Mouse (Mus musculus): ENCODE results near the gene Ugt2b37. TPM values are rescaled to one million over a fixed set of nuclear protein-coding genes. Genes with fewer than 3 reads are reported as not detected.

Gene Ugt2b37
- not detected for polyA plus RNA-seq (2014; fragmentation: Illumina TruSeq; extraction: RNeasy Lipid Tissue Mini Kit (QIAGEN cat#74804); ENCODE audit: low replicate concordance)

DNA sequence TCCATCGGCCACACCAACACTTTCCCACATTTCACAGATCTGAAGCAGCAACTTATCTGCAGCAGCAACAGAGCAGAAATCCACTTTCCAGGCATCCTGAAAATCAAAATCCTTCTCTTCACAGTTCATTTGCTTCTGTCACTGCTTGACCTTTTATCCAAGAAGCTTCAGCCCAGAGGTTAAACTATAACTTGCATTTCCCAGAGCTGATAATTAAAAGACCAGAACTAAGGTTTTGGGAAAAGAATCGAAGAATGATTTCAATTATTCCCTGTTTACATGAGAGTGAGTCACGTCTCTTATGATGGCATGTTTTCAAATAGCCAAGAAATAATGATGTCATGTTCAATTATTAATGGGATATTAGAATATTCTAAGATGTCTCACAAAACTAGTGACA, at the start of gene Ugt2b37:
TSS of gene Ugt2b37 (minus strand) at position 129 of the 400 bp plus-strand sequence.

Other genes with a start within 250 kb of the Ugt2b37 start
- gene Ugt2b36, start 162.2 kb downstream of the Ugt2b37 start, polyA plus RNA-seq (2014; fragmentation: Illumina TruSeq; extraction: RNeasy Lipid Tissue Mini Kit (QIAGEN cat#74804); ENCODE audit: low replicate concordance), result 68.7 TPM
- 477 TPM for gene Ugt2b5, start 114.5 kb downstream of the Ugt2b37 start, polyA plus RNA-seq (2014; fragmentation: Illumina TruSeq; extraction: RNeasy Lipid Tissue Mini Kit (QIAGEN cat#74804); ENCODE audit: low replicate concordance)
- gene Ugt2a3, start 82.4 kb upstream of the Ugt2b37 start, polyA plus RNA-seq (2014; fragmentation: Illumina TruSeq; extraction: RNeasy Lipid Tissue Mini Kit (QIAGEN cat#74804); ENCODE audit: low replicate concordance), result 410 TPM
- gene Ugt2b38, start 169.4 kb upstream of the Ugt2b37 start, polyA plus RNA-seq (2014; fragmentation: Illumina TruSeq; extraction: RNeasy Lipid Tissue Mini Kit (QIAGEN cat#74804); ENCODE audit: low replicate concordance), result 5.5 TPM
- gene Ugt2a2, start 227.5 kb upstream of the Ugt2b37 start, polyA plus RNA-seq (2014; fragmentation: Illumina TruSeq; extraction: RNeasy Lipid Tissue Mini Kit (QIAGEN cat#74804); ENCODE audit: low replicate concordance), result not detected
- not detected for gene Gm43638, start 232.0 kb upstream of the Ugt2b37 start, polyA plus RNA-seq (2014; fragmentation: Illumina TruSeq; extraction: RNeasy Lipid Tissue Mini Kit (QIAGEN cat#74804); ENCODE audit: low replicate concordance)
- gene Ugt2a1, start 236.1 kb upstream of the Ugt2b37 start, polyA plus RNA-seq (2014; fragmentation: Illumina TruSeq; extraction: RNeasy Lipid Tissue Mini Kit (QIAGEN cat#74804); ENCODE audit: low replicate concordance), result not detected

Data from small intestine, adult 10 weeks (tissue).